14 mouse cellular contexts compared by ENCODE assay signal in genomic region chr12:85459820-85460219, GRCm38 (mm10).
"Had no signal": no experiment of that assay in that cellular context is flagged by ENCODE, and none has a peak within 500 bp of the region (broad histone marks: within the 10 kb centered on the region; RNA-seq: fewer than 3 reads in every experiment).

No protein-coding gene starts in this region.

- DNase-seq: kidney, adult 8-10 months; kidney, postnatal 36 days; layer of hippocampus, adult 9-11 months; lung, embryonic 14.5 days; retina, postnatal 1 day; right cerebral cortex, postnatal 4 days; spleen, adult 18-20 months; thymus, adult 18-20 months; thymus, postnatal 25 days had no signal

- H3K36me3 ChIP-seq: midbrain, embryonic 12.5 days; neural tube, embryonic 13.5 days had no signal

- H3K4me3 ChIP-seq: midbrain, embryonic 12.5 days; neural tube, embryonic 13.5 days had no signal

- H3K27ac ChIP-seq: liver, embryonic 14.5 days; midbrain, embryonic 12.5 days; neural tube, embryonic 13.5 days had no signal

- H3K9me3 ChIP-seq: midbrain, embryonic 12.5 days; neural tube, embryonic 13.5 days had no signal

- H3K4me2 ChIP-seq: lung, embryonic 14.5 days; midbrain, embryonic 12.5 days; neural tube, embryonic 13.5 days had no signal

- H3K27me3 ChIP-seq: midbrain, embryonic 12.5 days; neural tube, embryonic 13.5 days had no signal

- ATAC-seq: intestine, embryonic 16.5 days; midbrain, embryonic 16.5 days had no signal

- H3K9ac ChIP-seq: liver, embryonic 14.5 days; lung, embryonic 14.5 days; midbrain, embryonic 12.5 days; neural tube, embryonic 13.5 days had no signal
